Mouse (Mus musculus): ENCODE results near the gene Gigyf1.

Gene Gigyf1

GRCm38 (mm10) chr5:137513951-137514721 lies 4.2 kb upstream of the Gigyf1 start:
- DNase-seq (ENCODE audit: low read depth, low spot score), result no peak

DNA sequence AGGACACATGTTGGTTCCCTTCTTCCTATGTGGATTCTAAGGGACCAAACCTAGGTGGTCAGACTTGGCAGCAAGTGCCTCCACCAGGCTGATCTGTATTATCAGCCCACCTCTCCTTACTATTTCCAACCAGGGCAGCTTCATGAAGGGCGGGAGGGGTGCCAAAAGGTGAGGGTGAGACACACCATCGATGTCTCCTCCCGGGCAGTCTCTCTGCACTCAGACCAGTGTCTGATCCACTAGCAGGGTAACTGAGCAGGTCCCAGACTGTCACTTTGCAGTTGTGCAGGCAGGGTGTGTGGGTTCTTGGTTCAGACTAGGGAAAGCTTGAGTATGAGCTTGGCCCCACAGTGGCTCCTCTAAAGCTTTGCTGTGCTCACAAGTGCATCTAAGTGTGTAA lies 3.5 kb upstream of the Gigyf1 start:
- DNase-seq (ENCODE audit: low read depth, low spot score), result no peak

GRCm38 (mm10) chr5:137519691-137520550 lies 1.6 kb downstream of the Gigyf1 start:
- DNase-seq (ENCODE audit: low read depth, low spot score), result no peak

GRCm38 (mm10) chr5:137521861-137522260 lies 3.5 kb downstream of the Gigyf1 start:
- no peak for DNase-seq (ENCODE audit: low read depth, low spot score)

- DNase-seq (ENCODE audit: low read depth, low spot score), result no peak
Measured at GRCm38 (mm10) chr5:137522711-137523110, 4.4 kb downstream of the Gigyf1 start.

DNA sequence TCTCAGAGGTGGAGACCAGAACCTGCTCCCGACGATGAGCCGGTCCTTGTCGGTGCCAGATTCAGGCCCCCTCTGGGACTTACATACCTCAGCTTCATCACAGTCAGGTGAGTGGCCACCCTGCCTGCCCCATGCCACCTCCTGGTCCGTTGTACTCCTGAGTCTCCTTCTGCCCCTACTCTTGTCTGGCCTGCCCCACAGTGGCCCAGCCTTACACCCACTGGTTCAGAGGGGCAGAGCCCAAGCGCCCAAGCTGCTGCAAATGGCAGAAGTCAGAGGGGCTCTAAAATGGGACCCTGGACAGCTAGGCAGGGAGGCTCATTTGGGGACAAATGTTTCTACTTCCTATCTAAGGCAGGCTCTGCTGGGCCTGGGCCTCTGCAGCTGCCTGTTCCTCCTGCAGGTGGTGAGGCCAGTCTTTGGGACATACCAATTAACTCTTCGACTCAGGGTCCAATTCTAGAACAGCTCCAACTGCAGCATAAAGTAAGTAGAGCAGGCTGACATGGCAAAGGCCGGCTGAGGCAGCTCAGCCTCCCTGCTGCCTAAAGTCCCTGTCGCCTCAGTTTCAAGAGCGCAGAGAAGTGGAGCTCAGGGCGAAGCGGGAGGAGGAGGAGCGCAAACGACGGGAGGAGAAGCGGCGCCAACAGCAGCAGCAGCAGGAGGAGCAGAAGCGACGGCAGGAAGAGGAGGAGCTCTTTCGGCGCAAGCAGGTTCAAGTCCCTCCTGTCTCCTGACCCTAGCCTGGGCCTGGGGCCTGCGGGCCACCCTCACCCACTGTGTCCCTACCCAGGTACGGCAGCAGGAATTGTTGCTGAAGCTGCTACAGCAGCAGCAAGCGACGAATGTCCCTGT lies 5.3 kb downstream of the Gigyf1 start:
- DNase-seq (ENCODE audit: low read depth, low spot score), result no peak

DNA sequence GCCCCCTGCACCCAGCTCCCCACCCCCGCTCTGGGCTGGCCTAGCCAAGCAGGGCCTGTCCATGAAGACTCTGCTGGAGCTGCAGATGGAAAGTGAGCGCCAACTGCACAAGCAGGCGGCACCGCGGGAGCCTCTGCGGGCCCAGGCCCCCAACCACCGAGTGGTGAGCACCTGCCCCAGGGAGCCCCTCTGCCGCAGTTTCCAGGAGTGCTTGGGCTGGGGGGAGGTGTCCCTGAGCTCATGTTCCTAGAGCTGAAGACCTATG lies 5.8 kb downstream of the Gigyf1 start:
- no peak for DNase-seq (ENCODE audit: low read depth, low spot score)

DNA sequence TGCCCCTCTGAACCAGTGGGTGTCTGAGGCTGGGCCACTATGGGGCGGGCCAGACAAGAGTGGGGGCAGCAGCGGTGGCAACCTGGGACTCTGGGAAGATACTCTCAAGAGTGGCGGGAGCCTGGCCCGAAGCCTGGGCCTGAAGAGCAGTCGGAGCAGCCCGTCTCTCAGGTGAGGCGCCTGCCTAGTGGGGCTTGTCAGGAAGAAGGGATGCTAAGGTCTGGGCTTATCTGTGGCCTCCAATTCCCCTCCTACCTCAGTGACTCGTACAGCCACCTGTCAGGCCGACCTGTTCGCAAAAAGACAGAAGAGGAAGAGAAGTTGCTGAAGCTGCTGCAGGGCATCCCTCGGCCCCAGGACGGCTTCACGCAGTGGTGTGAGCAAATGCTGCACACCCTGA lies 6.3 kb downstream of the Gigyf1 start:
- DNase-seq (ENCODE audit: low read depth, low spot score), result no peak

GRCm38 (mm10) chr5:137525511-137525910 lies 7.2 kb downstream of the Gigyf1 start:
- no peak for DNase-seq (ENCODE audit: low read depth, low spot score)

DNA sequence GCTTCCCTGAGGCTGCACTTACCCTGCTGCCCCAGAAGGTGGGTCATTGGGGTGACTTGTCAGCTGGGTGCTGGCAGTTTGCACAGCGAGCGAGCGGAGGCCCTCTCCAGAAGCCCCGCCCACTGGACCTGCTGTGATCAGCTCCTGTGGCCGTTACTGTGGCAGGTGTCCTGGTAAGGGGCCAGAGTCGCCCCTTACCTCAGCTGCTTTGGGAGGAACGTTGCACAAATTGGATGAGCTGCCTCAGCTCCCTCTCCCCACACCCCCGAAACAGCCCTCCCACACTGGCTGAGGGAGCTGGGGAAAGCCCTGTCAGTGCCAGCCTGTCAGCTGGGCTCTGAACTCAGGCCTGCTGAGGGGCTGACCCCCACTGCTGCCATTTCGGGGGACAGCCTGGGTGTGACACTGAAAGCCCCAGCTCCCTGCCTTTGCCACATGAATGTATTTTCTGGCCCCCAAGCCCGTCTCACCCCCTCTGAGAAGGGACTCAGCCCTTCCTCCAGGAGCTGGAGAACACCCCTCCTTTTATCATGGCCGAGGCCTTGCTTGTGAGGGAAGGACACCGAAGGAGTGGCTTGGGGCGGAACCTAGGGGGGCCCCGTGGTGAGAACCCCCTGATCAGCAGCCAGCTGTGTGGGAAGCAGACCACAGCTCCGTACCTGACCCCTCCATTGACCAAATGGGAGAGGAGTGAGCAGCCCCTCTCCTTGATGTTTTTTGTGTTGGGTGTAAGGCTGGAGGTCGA lies 8.0 kb downstream of the Gigyf1 start:
- no peak for DNase-seq (ENCODE audit: low read depth, low spot score)

- DNase-seq (ENCODE audit: low read depth, low spot score), result no peak
Measured at GRCm38 (mm10) chr5:137527413-137527812, 9.1 kb downstream of the Gigyf1 start.

GRCm38 (mm10) chr5:137528247-137528968 lies 10.1 kb downstream of the Gigyf1 start:
- DNase-seq (ENCODE audit: low read depth, low spot score), result no peak

GRCm38 (mm10) chr5:137529221-137529995 lies 11.1 kb downstream of the Gigyf1 start:
- no peak for DNase-seq (ENCODE audit: low read depth, low spot score)

- DNase-seq (ENCODE audit: low read depth, low spot score), result no peak
Measured at GRCm38 (mm10) chr5:137530075-137530474, 11.7 kb downstream of the Gigyf1 start.

DNA sequence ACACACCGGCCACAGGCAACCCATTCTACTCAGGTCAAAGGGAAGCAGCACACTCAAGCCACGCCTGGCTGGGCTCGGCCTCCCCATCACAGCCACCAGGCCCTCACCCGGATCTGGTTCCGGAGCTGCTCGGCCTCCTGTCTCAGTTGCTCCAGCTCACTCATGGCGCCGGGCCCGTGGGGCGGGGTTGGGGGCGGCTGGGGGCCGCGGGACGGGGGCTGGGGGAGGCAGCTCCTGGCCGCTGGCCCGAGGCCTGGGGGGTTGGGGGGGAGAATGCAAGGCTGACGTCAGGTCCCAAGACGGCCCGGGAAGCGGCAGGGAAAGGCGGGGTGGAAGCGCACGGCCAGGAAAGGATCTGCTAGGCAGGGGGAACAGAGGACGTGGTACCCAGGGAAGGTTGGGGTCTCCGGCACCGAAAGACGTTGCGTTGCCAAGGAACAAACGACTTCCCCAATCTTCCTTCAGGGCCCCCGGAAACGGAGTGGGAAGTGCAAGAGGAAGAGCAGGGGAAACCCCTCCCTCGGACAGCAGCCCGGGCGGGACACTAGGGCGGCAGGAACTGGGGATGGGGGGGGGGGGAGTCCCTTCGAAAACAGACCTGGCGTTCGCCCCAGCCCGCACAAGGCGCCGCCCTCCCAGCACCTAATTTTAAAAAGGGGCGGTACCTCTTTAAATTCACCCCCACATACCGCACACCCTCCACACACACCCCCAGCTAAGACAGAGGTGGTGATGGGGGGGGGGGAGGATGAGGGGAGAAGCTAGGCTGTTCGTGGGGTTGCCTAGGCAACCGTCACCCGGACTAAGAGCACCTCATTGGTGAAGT lies 12.5 kb downstream of the Gigyf1 start:
- peak; percentile 67 for DNase-seq (ENCODE audit: low read depth, low spot score)

DNA sequence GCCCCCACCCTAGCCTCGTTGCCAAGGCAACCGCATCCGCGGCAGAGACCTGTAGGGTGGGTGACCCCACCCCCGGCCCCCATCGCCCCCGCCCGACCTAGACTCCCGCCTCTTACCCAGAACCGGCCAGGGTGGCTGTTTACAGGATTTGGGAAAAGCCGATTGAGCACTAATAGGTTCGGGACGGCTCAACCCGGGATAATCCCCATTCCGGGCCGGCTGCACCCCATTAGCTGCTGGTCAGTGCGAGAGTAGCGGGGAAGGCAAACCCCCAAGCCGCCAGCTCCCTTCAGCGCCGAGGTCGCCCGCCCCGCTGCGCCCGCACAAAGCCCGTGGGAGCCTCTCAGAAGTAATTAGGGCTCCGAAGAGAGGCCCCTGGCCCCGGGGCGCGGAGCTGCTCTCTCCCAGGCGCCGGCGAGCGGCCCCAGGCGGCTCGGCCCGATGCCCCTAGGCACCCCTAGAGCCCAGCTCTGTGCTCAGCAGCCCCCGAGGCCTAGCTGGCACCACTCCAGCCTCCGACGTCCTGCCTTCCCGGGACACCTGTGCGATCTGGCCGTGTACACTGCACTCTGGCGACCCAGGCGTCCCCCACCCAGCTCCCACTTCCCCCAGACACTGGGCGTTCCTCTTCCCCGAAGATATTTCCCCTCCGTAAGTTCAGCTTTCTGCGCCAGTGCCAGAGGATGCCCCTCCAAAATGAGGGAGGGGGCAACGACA lies 13.2 kb downstream of the Gigyf1 start:
- no peak for DNase-seq (ENCODE audit: low read depth, low spot score)

- no peak for DNase-seq (ENCODE audit: low read depth, low spot score)
Measured at GRCm38 (mm10) chr5:137532131-137532807, 13.9 kb downstream of the Gigyf1 start.

DNA sequence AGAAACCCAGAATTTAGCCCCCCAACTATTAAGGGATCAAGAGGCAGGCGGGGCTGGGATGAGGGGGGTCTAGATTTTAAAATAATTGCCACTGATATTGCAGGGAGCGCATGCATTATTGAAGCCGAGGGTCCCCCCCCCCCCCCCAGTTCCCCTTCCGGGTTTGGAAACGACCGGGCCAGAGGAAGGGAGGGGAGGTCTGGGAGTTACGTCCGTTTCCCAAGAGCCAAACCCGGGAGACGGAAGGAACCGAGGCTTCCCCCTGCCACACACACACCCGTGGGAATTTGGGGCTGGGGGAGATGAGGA lies 14.4 kb downstream of the Gigyf1 start:
- DNase-seq (ENCODE audit: low read depth, low spot score), result no peak
